Mouse (Mus musculus): ENCODE results near the gene Slmap. TPM values are rescaled to one million over a fixed set of nuclear protein-coding genes. Genes with fewer than 3 reads are reported as not detected.
A peak's percentile ranks its signal among the peaks of the same experiment; 100 is the strongest.

Slmap gene
- total RNA-seq, 2 experiments from 2014 or later = 65.4 to 115 TPM

- peak overlapping the region; percentile 80 for H3K27ac ChIP-seq
- no peak for TF ChIP-seq CTCF (IDR thresholded peaks at IDR 0.05)
- intact Hi-C loops (cut with DNase I) = no loop called here
- no peak for DNase-seq
- no peak overlapping the region for H3K4me3 ChIP-seq
Observed at GRCm38 (mm10) chr14:26448581-26448980, 86.2 kb downstream of the Slmap start.

- DNase-seq = no peak
- H3K27ac ChIP-seq = no peak overlapping the region
- intact Hi-C loops (cut with DNase I) = no loop called here
- no peak for TF ChIP-seq CTCF (IDR thresholded peaks at IDR 0.05)
- H3K4me3 ChIP-seq = no peak overlapping the region
Observed at GRCm38 (mm10) chr14:26447223-26447622, 87.5 kb downstream of the Slmap start.

- no peak for TF ChIP-seq CTCF (IDR thresholded peaks at IDR 0.05)
- intact Hi-C loops (cut with DNase I) = no loop called here
- DNase-seq = no peak
- Histone ChIP-seq H3K4me3 (no peak overlapping the region), H3K27ac (no peak overlapping the region)
Observed at GRCm38 (mm10) chr14:26446538-26446937, 88.2 kb downstream of the Slmap start.

- TF ChIP-seq CTCF (IDR thresholded peaks at IDR 0.05) = no peak
- DNase-seq = no peak
- peak overlapping the region; percentile 84 for H3K27ac ChIP-seq
- intact Hi-C loops (cut with DNase I) = no loop called here
- H3K4me3 ChIP-seq = peak overlapping the region; percentile 42
Observed at GRCm38 (mm10) chr14:26442534-26442933, 92.2 kb downstream of the Slmap start.

GRCm38 (mm10) chr14:26441041-26441812 lies 93.5 kb downstream of the Slmap start:
- Histone ChIP-seq H3K4me3 (peak overlapping the region; percentile 42), H3K27ac (peak overlapping the region; percentile 84)
- intact Hi-C loops (cut with DNase I) = no loop called here
- DNase-seq = no peak
- no peak for TF ChIP-seq CTCF (IDR thresholded peaks at IDR 0.05)

GRCm38 (mm10) chr14:26439996-26440395 lies 94.7 kb downstream of the Slmap start:
- Histone ChIP-seq H3K4me3 (no peak overlapping the region; the same call in 1 of the 2 replicates), H3K27ac (peak overlapping the region; percentile 84)
- no peak for DNase-seq
- intact Hi-C loops (cut with DNase I) = no loop called here
- no peak for TF ChIP-seq CTCF (IDR thresholded peaks at IDR 0.05)

- DNase-seq = no peak
- Histone ChIP-seq H3K4me3 (no peak overlapping the region), H3K27ac (no peak overlapping the region)
- TF ChIP-seq CTCF (IDR thresholded peaks at IDR 0.05) = no peak
- intact Hi-C loops (cut with DNase I) = no loop called here
Observed at GRCm38 (mm10) chr14:26437771-26438170, 97.0 kb downstream of the Slmap start.

GRCm38 (mm10) chr14:26436304-26436703 lies 98.4 kb downstream of the Slmap start:
- intact Hi-C loops (cut with DNase I) = no loop called here
- H3K27ac ChIP-seq = no peak overlapping the region
- no peak for DNase-seq
- TF ChIP-seq CTCF (IDR thresholded peaks at IDR 0.05) = peak; percentile 55
- no peak overlapping the region for H3K4me3 ChIP-seq

- DNase-seq = no peak
- no peak for TF ChIP-seq CTCF (IDR thresholded peaks at IDR 0.05)
- intact Hi-C loops (cut with DNase I) = no loop called here
- no peak overlapping the region for H3K4me3 ChIP-seq
- no peak overlapping the region for H3K27ac ChIP-seq
Observed at GRCm38 (mm10) chr14:26432320-26432719, 102.4 kb downstream of the Slmap start.

GRCm38 (mm10) chr14:26431919-26432318 lies 102.8 kb downstream of the Slmap start:
- H3K4me3 ChIP-seq = no peak overlapping the region
- no peak overlapping the region for H3K27ac ChIP-seq
- intact Hi-C loops (cut with DNase I) = no loop called here
- DNase-seq = no peak
- TF ChIP-seq CTCF (IDR thresholded peaks at IDR 0.05) = no peak

GRCm38 (mm10) chr14:26420231-26420630 lies 114.5 kb downstream of the Slmap start:
- DNase-seq = no peak
- intact Hi-C loops (cut with DNase I) = no loop called here
- TF ChIP-seq CTCF (IDR thresholded peaks at IDR 0.05) = no peak
- Histone ChIP-seq H3K4me3 (no peak overlapping the region), H3K27ac (no peak overlapping the region)

- TF ChIP-seq CTCF (IDR thresholded peaks at IDR 0.05) = no peak
- intact Hi-C loops (cut with DNase I) = no loop called here
- Histone ChIP-seq H3K4me3 (no peak overlapping the region), H3K27ac (no peak overlapping the region)
- DNase-seq = no peak
Observed at GRCm38 (mm10) chr14:26417956-26418355, 116.8 kb downstream of the Slmap start.

- no peak for TF ChIP-seq CTCF (IDR thresholded peaks at IDR 0.05)
- intact Hi-C loops (cut with DNase I) = no loop called here
Observed at GRCm38 (mm10) chr14:26417088-26417487, 117.6 kb downstream of the Slmap start.

GRCm38 (mm10) chr14:26413581-26413980 lies 121.2 kb downstream of the Slmap start:
- DNase-seq = no peak
- no peak overlapping the region for H3K27ac ChIP-seq
- intact Hi-C loops (cut with DNase I) = no loop called here
- no peak for TF ChIP-seq CTCF (IDR thresholded peaks at IDR 0.05)
- H3K4me3 ChIP-seq = no peak overlapping the region

More at GRCm38 (mm10) chr14:26417088-26417487, 117.6 kb downstream of the Slmap start:
- no peak overlapping the region for H3K4me3 ChIP-seq
- DNase-seq = no peak
- no peak overlapping the region for H3K27ac ChIP-seq

All from gastrocnemius, adult 2 months (tissue).